Mouse (Mus musculus) gastrocnemius, postnatal 4 days (tissue): ENCODE measurements at regions not wholly inside any gene's neighbourhood (a gene's known extent, or its start where the extent isn't known, plus 50 kb on each side); places are given as distances from the start of the nearest gene placed in this dataset.

ENCODE experiments used
- DNase-seq, 2 experiments: peaks; one replicate each; pipeline ENCODE4 v3.0.0; 2021 to 2022; ENCODE audit warnings: low spot score in 2 of 2, mixed read lengths in 2 of 2

GRCm38 (mm10) chr15:63558691-63559090 is 286.3 kb downstream of the Gsdmc2 start:
- no peak for DNase-seq

GRCm38 (mm10) chr15:63557816-63558215 is 287.2 kb downstream of the Gsdmc2 start:
- no peak for DNase-seq

- peak in 1 of 2 experiments; percentile 16 for DNase-seq
Observed at GRCm38 (mm10) chr15:63553597-63553996, 291.4 kb downstream of the Gsdmc2 start.

- no peak for DNase-seq
Observed at GRCm38 (mm10) chr15:63532337-63533055, 312.5 kb downstream of the Gsdmc2 start.

GRCm38 (mm10) chr15:63527318-63527717 is 317.7 kb downstream of the Gsdmc2 start:
- no peak for DNase-seq

- DNase-seq, result no peak
Observed at GRCm38 (mm10) chr15:63526820-63527219, 318.2 kb downstream of the Gsdmc2 start.

- DNase-seq, result no peak
Observed at GRCm38 (mm10) chr15:63517301-63517700, 327.7 kb downstream of the Gsdmc2 start.

GRCm38 (mm10) chr15:63500453-63500852 is 344.5 kb downstream of the Gsdmc2 start:
- DNase-seq, result no peak

- DNase-seq, result no peak
Observed at GRCm38 (mm10) chr15:63498483-63498882, 346.5 kb downstream of the Gsdmc2 start.

- DNase-seq, result no peak
Observed at GRCm38 (mm10) chr15:63497207-63497606, 347.8 kb downstream of the Gsdmc2 start.

- no peak for DNase-seq
Observed at GRCm38 (mm10) chr15:63484910-63485309, 360.1 kb downstream of the Gsdmc2 start.

- no peak for DNase-seq
Observed at GRCm38 (mm10) chr15:63484217-63484887, 360.6 kb downstream of the Gsdmc2 start.

GRCm38 (mm10) chr15:63479270-63479805 is 365.6 kb downstream of the Gsdmc2 start:
- DNase-seq, result no peak

- no peak for DNase-seq
Observed at GRCm38 (mm10) chr15:63466916-63467315, 378.1 kb downstream of the Gsdmc2 start.

GRCm38 (mm10) chr15:63452529-63452928 is 392.4 kb downstream of the Gsdmc2 start:
- no peak for DNase-seq

- DNase-seq, result no peak
Observed at GRCm38 (mm10) chr15:63446288-63446687, 398.7 kb downstream of the Gsdmc2 start.

GRCm38 (mm10) chr15:63445016-63445415 is 400.0 kb downstream of the Gsdmc2 start:
- no peak for DNase-seq

GRCm38 (mm10) chr15:63442146-63442780 is 402.7 kb downstream of the Gsdmc2 start:
- DNase-seq, result no peak

- no peak for DNase-seq
Observed at GRCm38 (mm10) chr15:63412649-63413048, 432.3 kb downstream of the Gsdmc2 start.

GRCm38 (mm10) chr15:63411771-63412118 is 433.2 kb downstream of the Gsdmc2 start:
- DNase-seq, result no peak

- DNase-seq, result no peak
Observed at GRCm38 (mm10) chr15:63410994-63411770, 433.8 kb downstream of the Gsdmc2 start.
